ENCODE assay signal across 16 mouse cellular contexts in the genomic region with DNA sequence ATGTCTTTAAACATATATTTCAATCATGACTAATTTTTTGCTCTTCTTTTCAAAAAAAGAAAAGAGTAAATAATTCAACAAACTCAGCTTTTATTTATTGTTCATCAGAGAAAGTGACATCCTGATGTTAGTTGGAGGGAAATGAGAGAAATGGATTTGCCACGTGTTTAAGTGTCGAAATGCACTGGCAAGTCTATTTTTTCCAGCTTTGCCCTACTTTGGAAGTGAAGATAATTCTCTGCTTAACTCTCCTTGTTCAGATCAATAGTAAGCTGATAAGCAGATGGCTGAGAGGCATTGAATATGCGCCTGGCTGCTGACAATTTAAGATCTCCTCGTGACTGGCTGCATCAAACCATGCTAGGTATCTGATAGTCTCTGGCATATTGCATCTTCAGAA.
"Had no signal": no experiment of that assay in that cellular context is flagged by ENCODE, and none has a peak within 500 bp of the region (broad histone marks: within the 10 kb centered on the region; RNA-seq: fewer than 3 reads in every experiment).

No protein-coding gene starts in this region.

- ATAC-seq: forebrain, postnatal 0 days; hindbrain, postnatal 0 days; intestine, embryonic 16.5 days had no signal

- DNase-seq: forebrain, postnatal 0 days; gastrocnemius, postnatal 14 days; gastrocnemius, postnatal 36 days; heart, adult 11 months; heart, adult 2 months; heart, postnatal 14 days; heart, postnatal 36 days; kidney, adult 11 months; kidney, adult 2 months; kidney, adult 9 months; kidney, postnatal 14 days; kidney, postnatal 36 days; layer of hippocampus, postnatal 36 days; liver, embryonic 13.5 days had no signal
